Mouse (Mus musculus) lung, postnatal 0 days (tissue): ENCODE data around the gene Exoc3l.

ENCODE experiments used
- CTCF ChIP-seq: IDR thresholded peaks from 2 replicates; pipeline ENCODE4 v1.5.1; 2016; ENCODE audit warnings: antibody characterized with exemption, mild to moderate bottlenecking
- EP300 ChIP-seq: IDR thresholded peaks from 2 replicates; pipeline ENCODE4 v1.6.1; 2016; ENCODE audit warnings: antibody characterized with exemption, mild to moderate bottlenecking, control low read depth

DNA sequence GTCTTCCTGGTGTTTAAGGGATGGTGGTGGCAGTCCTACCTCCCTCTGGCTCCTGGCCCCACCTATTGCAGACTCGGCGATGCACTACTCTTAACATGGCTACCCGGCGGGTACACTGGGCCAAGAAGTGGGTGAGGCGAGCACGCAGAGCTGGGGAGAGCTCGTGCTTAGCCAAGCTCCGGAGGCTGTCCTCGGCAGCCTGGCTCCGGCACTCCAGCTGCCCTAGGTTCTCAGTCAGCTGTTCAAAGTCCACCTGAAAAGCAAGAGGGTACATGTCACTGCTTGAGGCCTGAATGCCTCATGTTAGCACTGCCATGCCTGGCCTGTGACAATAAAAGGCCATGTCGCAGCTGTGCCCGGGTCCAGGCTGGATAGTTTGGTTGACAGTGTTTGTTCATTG lies 34.4 kb upstream of the Exoc3l start:
- no peak for TF ChIP-seq CTCF
- no peak for TF ChIP-seq EP300
